Mouse (Mus musculus) C2C12 (cell line): ENCODE results near the gene Sfxn5.

Source experiments
- CTCF ChIP-seq: IDR thresholded peaks from one replicate; pipeline ENCODE4 v1.5.1; 2011; ENCODE audit not compliant: control insufficient read depth, insufficient read depth, insufficient read length
- MAX ChIP-seq: IDR thresholded peaks from one replicate; pipeline ENCODE4 v1.6.1; 2011; ENCODE audit warnings: mild to moderate bottlenecking, control low read depth

GRCm38 (mm10) chr6:85364439-85364838 lies 31.2 kb upstream of the Sfxn5 start:
- TF ChIP-seq CTCF (no peak), MAX (no peak)
